Mouse (Mus musculus) ES-Bruce4 (cell line): Measurements from ENCODE around the gene Cers5.

ENCODE experiments used
- CTCF ChIP-seq: IDR thresholded peaks from one replicate; pipeline ENCODE4 v1.8.1; 2011; ENCODE audit warnings: low read depth, low read length
- EP300 ChIP-seq: IDR thresholded peaks from 2 replicates; pipeline ENCODE4 v1.6.1; 2011; ENCODE audit warnings: low read depth, low read length; ENCODE audit not compliant: insufficient read depth
- POLR2A ChIP-seq: IDR thresholded peaks from one replicate; pipeline ENCODE4 v1.8.1; 2011; ENCODE audit warnings: low read length; ENCODE audit not compliant: insufficient read depth

- TF ChIP-seq POLR2A (no peak), CTCF (peak; percentile 93), EP300 (no peak)
These were observed 57.8 kb downstream of the Cers5 start for GRCm38 (mm10) chr15:99714858-99715257.
